Mouse (Mus musculus) embryonic fibroblast, embryonic 13.5 days (primary cell): ENCODE measurements around the gene Cacna1d.

Experiments
- CTCF ChIP-seq: IDR thresholded peaks from 2 replicates; pipeline ENCODE4 v1.5.1; 2011; ENCODE audit warnings: mild to moderate bottlenecking, control low read depth, low read length, moderate library complexity, borderline replicate concordance; ENCODE audit not compliant: insufficient read depth
- POLR2A ChIP-seq: IDR thresholded peaks from 2 replicates; pipeline ENCODE4 v1.6.1; 2011; ENCODE audit warnings: low read depth, mild to moderate bottlenecking, control low read depth, low read length, moderate library complexity

- TF ChIP-seq POLR2A (no peak), CTCF (no peak)
Observed at GRCm38 (mm10) chr14:30409331-30409730, 81.9 kb downstream of the Cacna1d start.
